Mouse (Mus musculus) thymus, postnatal 36 days (tissue): ENCODE results near the gene Fgf12.

ENCODE experiments used
- DNase-seq, 2 experiments: peaks; one replicate each; pipeline ENCODE4 v3.0.0; 2022; ENCODE audit warnings: mixed read lengths in 2 of 2

The Fgf12 gene

DNA sequence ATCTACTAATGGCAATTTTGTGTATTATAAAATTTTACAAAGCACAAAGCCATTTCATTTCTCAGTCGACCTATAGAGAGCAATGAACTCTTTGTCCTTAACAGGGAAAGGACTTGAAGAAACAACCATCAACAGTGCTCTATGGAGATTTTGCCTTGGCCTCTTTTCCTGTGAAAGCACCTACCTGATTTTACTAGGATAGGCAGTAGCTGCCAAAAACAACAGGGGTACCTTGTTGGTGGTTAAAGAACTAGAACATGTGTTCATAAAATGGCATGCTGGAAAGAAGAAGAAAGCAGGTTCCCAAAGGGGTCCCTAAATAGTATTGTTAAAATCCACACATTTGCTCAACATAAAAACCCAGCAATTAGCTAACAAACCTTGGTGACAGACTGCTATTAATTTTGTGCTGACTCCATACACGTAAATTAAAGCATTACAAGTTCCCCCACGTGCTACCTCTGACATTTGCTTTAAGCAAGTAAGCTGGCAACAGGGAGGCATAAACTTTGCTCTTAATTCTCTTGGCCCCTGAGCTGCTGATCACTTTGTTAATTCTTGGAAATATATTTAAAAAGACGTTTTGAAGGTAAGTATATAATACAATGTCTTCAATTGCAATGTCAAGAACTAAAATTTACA lies 463.1 kb downstream of the Fgf12 start:
- no peak for DNase-seq

DNA sequence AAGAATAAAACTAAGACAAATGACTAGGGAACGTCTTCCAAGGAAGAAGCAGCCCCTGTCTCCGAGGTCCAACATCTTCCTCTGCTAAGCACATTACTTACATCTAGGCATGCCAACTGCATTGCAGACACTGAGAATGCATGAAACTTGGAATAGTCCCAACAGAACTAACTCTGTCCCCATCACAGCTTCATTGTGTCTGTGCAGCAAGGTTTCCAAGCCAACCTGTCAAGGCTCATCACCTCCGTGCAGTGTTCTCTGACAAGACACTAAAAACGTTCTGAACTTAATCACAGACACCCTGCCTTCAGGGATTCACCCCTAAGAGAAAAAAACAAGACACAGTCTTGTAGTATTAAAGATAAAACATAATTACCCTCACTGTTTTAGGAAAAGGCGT lies 495.0 kb downstream of the Fgf12 start:
- DNase-seq = no peak

DNA sequence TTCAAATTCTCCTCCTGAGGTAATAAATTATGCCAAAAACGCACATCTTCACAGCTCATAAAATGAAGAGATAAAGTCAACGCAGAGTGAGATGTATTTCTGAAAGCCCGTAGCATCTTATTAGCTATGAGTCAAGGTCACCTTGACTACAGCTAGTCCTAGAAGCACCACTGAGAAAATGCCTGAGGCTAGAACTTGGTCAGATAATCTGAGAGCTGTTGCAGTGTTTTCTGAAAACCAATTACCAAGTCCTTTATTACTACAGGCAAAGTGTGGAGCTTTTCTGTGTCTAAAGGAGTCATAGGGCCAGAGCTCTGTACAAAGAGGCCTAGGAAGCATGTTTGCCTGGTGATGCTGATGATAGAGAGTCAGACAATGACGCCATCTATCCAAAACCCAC lies 498.6 kb downstream of the Fgf12 start:
- no peak for DNase-seq

DNA sequence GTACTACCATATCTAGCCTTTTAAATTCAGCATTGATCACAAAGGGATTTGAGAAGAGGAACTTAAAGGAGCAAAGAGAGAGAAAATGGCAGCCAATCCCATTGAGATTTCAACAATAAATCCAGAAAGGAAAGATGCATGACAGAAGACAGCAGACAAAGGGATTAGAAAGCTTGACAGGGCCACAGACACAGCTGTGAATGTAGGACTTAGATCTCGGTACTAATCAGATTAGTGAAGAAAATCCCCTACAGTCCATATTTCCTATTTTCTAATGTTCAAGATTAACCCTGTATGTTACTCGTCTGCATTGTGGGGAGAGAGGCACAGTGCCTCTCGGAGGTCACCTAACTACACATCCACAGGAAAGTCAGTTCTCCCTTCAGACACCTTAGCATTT lies 500.9 kb downstream of the Fgf12 start:
- no peak for DNase-seq

DNA sequence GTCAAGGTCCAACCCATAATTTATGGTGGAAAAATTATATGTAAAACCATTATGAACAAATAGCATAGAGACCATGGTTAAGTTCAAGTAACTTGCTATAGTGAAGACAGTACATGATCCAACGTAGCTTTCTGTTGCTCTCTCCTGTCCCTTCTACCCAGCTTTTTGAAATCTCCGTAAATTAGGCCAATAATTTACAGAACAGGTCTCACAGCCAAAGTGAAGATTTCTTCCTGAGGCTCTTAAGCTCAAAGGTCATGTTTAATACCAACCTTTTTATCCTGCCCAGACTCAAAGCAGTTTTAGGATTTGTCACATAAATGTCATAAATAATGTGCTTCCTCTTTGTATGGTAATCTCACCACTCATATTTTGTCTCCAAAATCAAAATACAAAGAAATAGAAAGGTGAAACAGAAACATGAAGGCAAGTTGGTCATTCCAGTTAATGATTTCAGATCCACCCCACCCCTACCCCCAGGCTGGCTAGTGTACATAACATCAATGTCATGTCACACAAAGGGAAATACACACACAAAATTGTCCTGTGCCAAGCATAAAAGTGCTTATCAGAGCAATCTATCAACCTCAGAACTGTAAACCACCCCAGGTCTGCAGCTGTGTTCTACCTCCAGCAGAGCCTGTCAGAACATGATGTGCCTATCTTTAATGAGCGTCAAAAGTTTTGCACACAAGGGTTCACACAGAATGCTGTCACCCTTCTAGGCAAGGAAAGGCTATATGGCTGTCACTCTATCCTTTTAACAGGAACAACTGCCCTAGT lies 509.8 kb downstream of the Fgf12 start:
- no peak for DNase-seq

DNA sequence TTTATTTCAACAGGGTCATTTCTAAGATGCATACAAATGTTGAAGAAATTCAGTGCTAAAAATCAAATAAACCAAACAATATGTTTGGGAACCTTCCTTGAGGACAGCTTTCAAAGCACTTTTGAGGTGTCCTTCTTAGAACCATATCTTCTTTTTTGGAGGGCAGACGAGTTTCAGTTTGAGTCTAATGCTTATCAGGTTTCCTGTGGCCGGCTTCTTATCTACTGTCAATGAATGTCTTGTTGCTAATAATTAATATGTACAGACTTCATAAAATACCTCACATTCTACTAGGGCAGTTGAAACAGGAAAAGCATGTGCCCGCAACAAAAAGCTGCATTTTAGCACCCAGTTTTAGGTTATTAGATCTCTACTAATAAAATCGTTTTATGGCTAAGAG lies 513.5 kb downstream of the Fgf12 start:
- no peak for DNase-seq

DNA sequence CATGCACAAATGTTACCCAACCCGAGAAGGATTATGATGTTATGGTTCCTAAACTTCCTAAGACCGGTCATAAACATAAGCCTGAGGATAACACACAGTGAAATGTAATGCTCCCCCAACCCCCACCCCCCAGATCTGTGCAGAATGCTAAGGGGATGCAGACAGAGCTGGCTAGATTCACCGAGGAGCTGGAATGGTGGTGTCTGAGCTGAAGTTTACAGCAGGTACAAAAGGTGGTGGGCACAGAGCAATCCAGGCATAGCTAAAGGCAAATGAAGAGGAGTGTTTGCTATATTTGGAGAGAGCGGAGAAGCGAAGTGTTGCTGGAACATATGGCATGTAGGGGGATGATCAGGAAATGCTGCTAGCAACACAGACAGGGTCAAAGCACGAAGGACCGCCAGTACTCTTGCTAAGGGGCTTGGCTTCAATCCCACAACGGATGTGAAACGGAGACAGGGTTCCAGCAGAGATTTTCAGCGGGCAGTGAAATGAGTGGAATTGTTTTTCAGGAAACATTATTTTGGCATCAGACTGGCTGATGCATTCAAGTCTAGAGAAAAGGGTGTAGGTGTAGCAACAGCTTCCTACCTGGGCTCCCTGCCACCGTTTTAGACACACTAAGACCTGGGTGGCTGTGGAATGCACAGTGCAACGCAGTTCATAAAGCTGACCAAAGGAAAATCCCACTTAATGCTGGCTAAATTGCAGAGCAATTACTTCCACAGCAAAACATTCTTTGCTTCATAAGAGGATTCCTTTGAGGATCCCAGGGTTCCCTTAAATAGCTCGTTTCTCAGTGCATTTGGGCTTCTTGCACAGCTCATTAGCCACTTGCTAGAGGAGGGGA lies 514.6 kb downstream of the Fgf12 start:
- DNase-seq = no peak

DNA sequence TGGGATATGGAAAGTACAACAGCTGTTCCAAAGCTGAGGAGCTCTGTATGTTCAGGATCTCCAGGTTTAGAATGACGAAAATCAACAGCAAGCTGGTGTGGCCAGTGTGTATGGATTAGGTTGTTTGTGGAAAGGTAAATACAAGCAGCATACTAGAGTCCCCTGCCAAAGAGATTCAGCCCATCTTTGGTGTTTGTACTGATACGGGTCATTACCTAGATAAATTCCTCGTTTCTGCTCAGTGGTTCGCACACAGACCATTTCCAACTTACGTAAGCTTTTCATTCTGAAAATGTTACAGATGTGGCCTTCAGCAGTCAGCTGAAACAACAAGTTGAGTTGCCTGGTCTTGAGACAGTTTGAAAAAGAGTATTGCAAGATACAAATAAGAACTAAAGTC lies 536.9 kb downstream of the Fgf12 start:
- DNase-seq = no peak

DNA sequence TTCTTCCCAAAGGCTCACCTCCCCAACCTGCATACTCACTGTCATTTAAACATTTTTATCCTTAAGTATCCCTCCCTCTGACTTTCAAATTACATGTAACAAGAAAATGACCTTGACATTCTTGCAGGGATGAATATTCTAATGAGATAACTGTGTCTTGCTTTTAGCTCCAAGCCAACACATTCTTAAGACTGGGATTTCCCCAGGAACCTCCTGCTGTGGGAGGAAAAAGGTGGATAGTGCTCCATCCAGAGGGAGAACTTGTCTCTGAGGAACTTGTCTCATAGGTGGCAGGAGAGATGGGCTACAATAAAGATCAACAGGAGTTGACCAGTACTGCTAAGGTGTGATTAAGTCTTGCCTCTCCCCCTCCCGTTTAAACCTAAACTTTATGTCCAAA lies 540.5 kb downstream of the Fgf12 start:
- DNase-seq = no peak

DNA sequence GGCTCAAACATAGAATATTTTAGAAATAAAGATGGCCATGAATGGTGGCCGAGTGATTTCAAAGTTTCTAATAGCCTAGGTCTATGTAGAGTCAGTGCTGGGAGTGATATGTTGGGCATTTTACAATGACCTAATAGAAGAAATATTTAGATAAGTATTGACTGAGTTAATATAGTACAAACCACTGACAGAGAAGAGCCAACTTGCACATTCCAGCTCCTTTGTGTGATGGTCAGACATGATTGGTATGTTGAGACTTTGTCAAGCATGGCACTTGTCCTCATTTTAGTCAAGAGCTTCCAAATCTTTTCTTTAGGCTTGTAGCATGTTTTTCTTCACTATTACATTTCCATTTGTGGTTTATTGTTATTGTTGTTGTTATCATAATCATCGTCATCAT lies 596.4 kb downstream of the Fgf12 start:
- no peak for DNase-seq

DNA sequence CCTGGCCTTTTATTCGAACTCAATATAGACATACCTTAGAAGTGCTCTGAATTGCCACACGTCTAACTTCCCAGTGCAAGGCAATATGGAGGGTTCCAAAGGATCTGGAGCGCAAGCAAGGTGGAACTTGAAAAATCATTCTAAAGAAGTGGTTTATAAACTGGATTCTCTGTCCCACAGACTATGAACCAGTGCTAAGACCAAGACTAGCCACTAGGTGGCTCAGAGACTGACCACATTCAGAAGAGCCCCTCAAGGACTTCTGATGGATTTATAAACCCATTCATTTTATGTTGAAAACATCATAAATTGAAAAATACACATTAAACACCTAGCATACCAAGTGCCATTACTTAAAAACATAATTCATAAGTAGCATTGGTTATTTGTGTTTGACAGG lies 611.9 kb downstream of the Fgf12 start:
- no peak for DNase-seq

DNA sequence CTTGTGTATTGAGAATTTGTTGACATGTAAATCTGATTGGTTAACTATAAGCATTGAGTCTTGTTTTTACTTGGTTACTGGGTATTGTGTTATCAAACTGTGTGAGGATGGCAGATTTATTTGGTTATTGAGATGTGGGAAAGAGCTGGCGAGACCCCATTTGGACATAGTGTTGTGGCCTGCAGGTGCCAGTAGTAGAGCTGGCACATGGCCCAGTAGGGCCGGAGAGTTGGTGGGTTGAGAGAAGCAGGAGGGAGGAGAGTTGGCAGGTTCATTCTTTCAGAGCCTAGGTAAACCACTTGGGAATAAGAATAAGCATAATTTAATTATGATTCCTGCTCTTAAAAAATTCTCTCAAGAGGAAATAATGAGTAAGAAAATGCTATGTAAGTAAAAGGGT lies 625.9 kb downstream of the Fgf12 start:
- DNase-seq = no peak
